Mouse (Mus musculus): ENCODE measurements around the gene Lgals7. TPM values are rescaled to one million over a fixed set of nuclear protein-coding genes. Genes with fewer than 3 reads are reported as not detected.

Lgals7 gene
- total and polyA plus RNA-seq, 2 experiments from 2014 or later, result 1.1 to 5.0 TPM

- H3K9ac ChIP-seq (replicated peaks; ENCODE audit: low read length), result no peak overlapping the region
- DNase-seq (ENCODE audit: low spot score), result no peak
- 58% methylated on average over 10 of the region's 10 CpGs for WGBS
- ATAC-seq, result no peak
- TF ChIP-seq CTCF (IDR thresholded peaks at IDR 0.05; ENCODE audit: low read depth), result no peak
- no peak overlapping the region for H3K27ac ChIP-seq
- H3K27me3 ChIP-seq (ENCODE audit: insufficient read depth, low read length), result no peaks in the 10 kb centered on the region
- no peaks in the 10 kb centered on the region for H3K9me3 ChIP-seq (ENCODE audit: low read length)
- 0 out of 2 replicates have a peak, but pooled peaks cover 13% of the 10 kb centered on the region for H3K4me1 ChIP-seq (ENCODE audit: insufficient read depth, low read length)
- H3K36me3 ChIP-seq (ENCODE audit: insufficient read depth, low read length), result peaks cover 27% of the 10 kb centered on the region
- no peak overlapping the region for H3K4me2 ChIP-seq (ENCODE audit: low read depth, low read length)
- H3K4me3 ChIP-seq (ENCODE audit: low read length), result no peak overlapping the region
These were observed 40.4 kb upstream of the Lgals7 start for GRCm38 (mm10) chr7:28822993-28823903.

GRCm38 (mm10) chr7:28823932-28824331 is 39.7 kb upstream of the Lgals7 start:
- Histone ChIP-seq H3K27ac (peak overlapping the region; percentile 79; the same call in 1 of the 2 replicates), H3K27me3 (ENCODE audit: insufficient read depth, low read length) (no peaks in the 10 kb centered on the region), H3K9ac (replicated peaks; ENCODE audit: low read length) (no peak overlapping the region), H3K36me3 (ENCODE audit: insufficient read depth, low read length) (peaks cover 23% of the 10 kb centered on the region), H3K4me1 (ENCODE audit: insufficient read depth, low read length) (0 out of 2 replicates have a peak, but pooled peaks cover 13% of the 10 kb centered on the region), H3K9me3 (ENCODE audit: low read length) (no peaks in the 10 kb centered on the region), H3K4me3 (ENCODE audit: low read length) (no peak overlapping the region), H3K4me2 (ENCODE audit: low read depth, low read length) (no peak overlapping the region)
- no peak for TF ChIP-seq CTCF (IDR thresholded peaks at IDR 0.05; ENCODE audit: low read depth)
- ATAC-seq (no peak), DNase-seq (ENCODE audit: low spot score) (no peak)
- WGBS, result 56% methylated on average over 2 of the region's 2 CpGs

- H3K4me2 ChIP-seq (ENCODE audit: low read depth, low read length), result peak within 1 kb of the TSS; percentile 61
- DNase-seq (ENCODE audit: low spot score) (peak; percentile 96), ATAC-seq (peak; percentile 87)
- WGBS, result 2% methylated on average over 33 of the region's 33 CpGs
- H3K9me3 ChIP-seq (ENCODE audit: low read length), result no peaks in the 10 kb centered on the region
- H3K27me3 ChIP-seq (ENCODE audit: insufficient read depth, low read length), result no peaks in the 10 kb centered on the region
- peak within 1 kb of the TSS; percentile 56 for H3K9ac ChIP-seq (replicated peaks; ENCODE audit: low read length)
- 0 out of 2 replicates have a peak, but pooled peaks cover 13% of the 10 kb centered on the region for H3K4me1 ChIP-seq (ENCODE audit: insufficient read depth, low read length)
- peak within 1 kb of the TSS; percentile 79 for H3K27ac ChIP-seq
- H3K4me3 ChIP-seq (ENCODE audit: low read length), result peak within 1 kb of the TSS; percentile 47
- H3K36me3 ChIP-seq (ENCODE audit: insufficient read depth, low read length), result peaks cover 22% of the 10 kb centered on the region
- TF ChIP-seq CTCF (IDR thresholded peaks at IDR 0.05; ENCODE audit: low read depth), result no peak; the same call in 1 of the 2 replicates
These were observed 38.5 kb upstream of the Lgals7 start, which contains the start of gene Ech1 for GRCm38 (mm10) chr7:28824941-28825685. Ech1 (plus strand) TSS chr7:28825217.

- no peaks in the 10 kb centered on the region for H3K27me3 ChIP-seq (ENCODE audit: insufficient read depth, low read length)
- 0 out of 2 replicates have a peak, but pooled peaks cover 13% of the 10 kb centered on the region for H3K4me1 ChIP-seq (ENCODE audit: insufficient read depth, low read length)
- peak overlapping the region; percentile 47 for H3K4me3 ChIP-seq (ENCODE audit: low read length)
- no peaks in the 10 kb centered on the region for H3K9me3 ChIP-seq (ENCODE audit: low read length)
- peak overlapping the region; percentile 79 for H3K27ac ChIP-seq
- whole genome bisulfite sequencing, result 43% methylated on average over 11 of the region's 11 CpGs
- ATAC-seq, result no peak
- peak overlapping the region; percentile 61 for H3K4me2 ChIP-seq (ENCODE audit: low read depth, low read length)
- no peak for TF ChIP-seq CTCF (IDR thresholded peaks at IDR 0.05; ENCODE audit: low read depth)
- DNase-seq (ENCODE audit: low spot score), result no peak
- H3K36me3 ChIP-seq (ENCODE audit: insufficient read depth, low read length), result peaks cover 21% of the 10 kb centered on the region
- H3K9ac ChIP-seq (replicated peaks; ENCODE audit: low read length), result peak overlapping the region; percentile 56
These were observed 37.8 kb upstream of the Lgals7 start for GRCm38 (mm10) chr7:28825686-28826401.

- no peaks in the 10 kb centered on the region for H3K27me3 ChIP-seq (ENCODE audit: insufficient read depth, low read length)
- H3K9ac ChIP-seq (replicated peaks; ENCODE audit: low read length), result no peak overlapping the region
- H3K27ac ChIP-seq, result peak overlapping the region; percentile 79
- no peak for ATAC-seq
- 0 out of 2 replicates have a peak, but pooled peaks cover 8% of the 10 kb centered on the region for H3K4me1 ChIP-seq (ENCODE audit: insufficient read depth, low read length)
- peaks cover 18% of the 10 kb centered on the region for H3K36me3 ChIP-seq (ENCODE audit: insufficient read depth, low read length)
- no peaks in the 10 kb centered on the region for H3K9me3 ChIP-seq (ENCODE audit: low read length)
- no peak for TF ChIP-seq CTCF (IDR thresholded peaks at IDR 0.05; ENCODE audit: low read depth)
- DNase-seq (ENCODE audit: low spot score), result no peak
- H3K4me3 ChIP-seq (ENCODE audit: low read length), result no peak overlapping the region
- 91% methylated on average over 7 of the region's 7 CpGs for WGBS
- peak overlapping the region; percentile 61; the same call in 1 of the 2 replicates for H3K4me2 ChIP-seq (ENCODE audit: low read depth, low read length)
These were observed 37.3 kb upstream of the Lgals7 start for GRCm38 (mm10) chr7:28826402-28826772.

- DNase-seq (ENCODE audit: low spot score), result peak; percentile 42
- whole genome bisulfite sequencing, result 44% methylated on average over 3 of the region's 3 CpGs
These were observed 36.3 kb upstream of the Lgals7 start for GRCm38 (mm10) chr7:28827338-28827737.

More at GRCm38 (mm10) chr7:28827338-28827737, 36.3 kb upstream of the Lgals7 start:
- H3K4me2 ChIP-seq (ENCODE audit: low read depth, low read length), result no peak overlapping the region
- no peaks in the 10 kb centered on the region for H3K27me3 ChIP-seq (ENCODE audit: insufficient read depth, low read length)
- no peak overlapping the region for H3K4me3 ChIP-seq (ENCODE audit: low read length)
- H3K9ac ChIP-seq (replicated peaks; ENCODE audit: low read length), result no peak overlapping the region
- no peaks in the 10 kb centered on the region for H3K9me3 ChIP-seq (ENCODE audit: low read length)
- 0 out of 2 replicates have a peak, but pooled peaks cover 8% of the 10 kb centered on the region for H3K4me1 ChIP-seq (ENCODE audit: insufficient read depth, low read length)
- ATAC-seq, result no peak
- TF ChIP-seq CTCF (IDR thresholded peaks at IDR 0.05; ENCODE audit: low read depth), result no peak
- H3K27ac ChIP-seq, result no peak overlapping the region
- H3K36me3 ChIP-seq (ENCODE audit: insufficient read depth, low read length), result peaks cover 18% of the 10 kb centered on the region
